Mouse (Mus musculus): ENCODE results near the gene Gm853.

DNA sequence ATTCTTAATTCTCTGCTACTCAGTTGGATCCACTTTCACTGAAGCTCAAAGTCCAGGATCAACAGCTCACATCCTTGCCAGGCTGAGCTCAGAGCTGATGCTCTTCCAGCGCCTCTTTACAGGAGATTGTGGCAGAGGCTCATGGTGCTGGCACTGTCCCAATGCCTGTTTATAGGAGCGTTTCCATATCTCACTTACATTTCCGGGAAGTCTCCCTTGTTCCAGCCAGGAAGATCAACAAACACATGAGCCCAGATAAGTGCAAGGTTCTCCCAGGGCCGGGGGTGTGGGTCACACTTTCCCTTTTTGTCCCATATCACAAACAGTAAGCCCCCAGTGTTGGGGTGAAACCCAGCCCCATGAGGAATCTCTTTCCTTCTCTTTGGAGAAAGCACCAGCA, 40.3 kb downstream of the Gm853 start:
- TF ChIP-seq GATA1 (IDR thresholded peaks at IDR 0.05; ENCODE audit: borderline replicate concordance, low read length) (no peak), FLI1 (IDR thresholded peaks at IDR 0.05; ENCODE audit: low read length) (no peak)
